Mouse (Mus musculus) MEL (cell line): Measurements from ENCODE around the gene Sgms1. TPM values are rescaled to one million over a fixed set of nuclear protein-coding genes. Genes with fewer than 3 reads are reported as not detected.

Experiments
- DNase-seq: peaks from one replicate; pipeline ENCODE4 v3.0.0; 2011; ENCODE audit warnings: low read depth, low spot score
- H3K27ac ChIP-seq: 2 replicates; pipeline ENCODE4 v1.5.1; 2012; ENCODE audit warnings: low read depth, mild to moderate bottlenecking, control low read depth, low read length, moderate library complexity; ENCODE audit not compliant: control insufficient read depth
- H3K27me3 ChIP-seq, 2 experiments: fragments of 150-350 bp in 1 of 2; sonication (generic) in 1 of 2; 2 replicates each; pipeline ENCODE4 v1.6.1; 2012; ENCODE audit warnings: low read length in 2 of 2, mild to moderate bottlenecking in 2 of 2, improper control_type of control experiment in 1 of 2, moderate library complexity in 1 of 2; ENCODE audit not compliant: insufficient read depth in 2 of 2, control insufficient read depth in 1 of 2
- H3K36me3 ChIP-seq, 2 experiments: 2 replicates each; pipeline ENCODE4 v1.6.1; 2012 to 2014; ENCODE audit warnings: low read length in 2 of 2, improper control_type of control experiment in 1 of 2, inconsistent platforms in 1 of 2, mild to moderate bottlenecking in 1 of 2; ENCODE audit not compliant: insufficient read depth in 2 of 2, control insufficient read depth in 1 of 2
- H3K4me1 ChIP-seq, 2 experiments: fragments of 150-350 bp in 1 of 2; sonication (generic) in 1 of 2; 2 replicates each; pipeline ENCODE4 v1.6.1; 2012; ENCODE audit warnings: low read length in 2 of 2, improper control_type of control experiment in 1 of 2, mild to moderate bottlenecking in 1 of 2; ENCODE audit not compliant: insufficient read depth in 2 of 2, control insufficient read depth in 1 of 2
- H3K4me3 ChIP-seq, 2 experiments: fragments of 150-350 bp in 1 of 2; sonication (generic) in 1 of 2; 2 replicates each; pipeline ENCODE4 v1.5.1; 2012; ENCODE audit warnings: low read depth in 2 of 2, low read length in 2 of 2, mild to moderate bottlenecking in 2 of 2, moderate library complexity in 2 of 2, control low read depth in 1 of 2, improper control_type of control experiment in 1 of 2; ENCODE audit not compliant: control insufficient read depth in 1 of 2, insufficient read depth in 1 of 2
- H3K79me2 ChIP-seq: 2 replicates; pipeline ENCODE4 v1.6.1; 2012; ENCODE audit warnings: mild to moderate bottlenecking, low read length, moderate library complexity; ENCODE audit not compliant: control insufficient read depth, poor library complexity, insufficient read depth
- H3K9ac ChIP-seq: 2 replicates; pipeline ENCODE4 v1.6.1; 2012; ENCODE audit warnings: low read depth, mild to moderate bottlenecking, control low read depth, low read length, moderate library complexity; ENCODE audit not compliant: control insufficient read depth, poor library complexity, severe bottlenecking
- H3K9me3 ChIP-seq: fragments of 150-350 bp; sonication (generic); replicated peaks from 2 replicates; pipeline ENCODE4 v1.6.1; 2012; ENCODE audit warnings: mild to moderate bottlenecking, low read length, improper control_type of control experiment, moderate library complexity; ENCODE audit not compliant: insufficient read depth
- CHD1 ChIP-seq: IDR thresholded peaks from 2 replicates; pipeline ENCODE4 v1.6.1; 2012; ENCODE audit warnings: low read depth, mild to moderate bottlenecking, inconsistent platforms, low read length, improper control_type of control experiment
- E2F4 ChIP-seq: IDR thresholded peaks from 2 replicates; pipeline ENCODE4 v1.6.1; 2011; ENCODE audit warnings: low read depth, low read length, improper control_type of control experiment, borderline replicate concordance
- ELF1 ChIP-seq: IDR thresholded peaks from 2 replicates; pipeline ENCODE4 v1.6.1; 2014; ENCODE audit warnings: low read depth, mild to moderate bottlenecking, inconsistent platforms, low read length, improper control_type of control experiment, moderate library complexity
- ETS1 ChIP-seq: IDR thresholded peaks from 2 replicates; pipeline ENCODE4 v1.6.1; 2012; ENCODE audit warnings: low read depth, mild to moderate bottlenecking, inconsistent platforms, low read length, improper control_type of control experiment, moderate library complexity
- GABPA ChIP-seq: IDR thresholded peaks from 2 replicates; pipeline ENCODE4 v1.6.1; 2012; ENCODE audit warnings: low read depth, mild to moderate bottlenecking, inconsistent platforms, low read length, improper control_type of control experiment, moderate library complexity
- JUND ChIP-seq: IDR thresholded peaks from 2 replicates; pipeline ENCODE4 v1.6.1; 2011; ENCODE audit warnings: low read depth, mild to moderate bottlenecking, improper control_type of control experiment, low read length
- MAFK ChIP-seq: IDR thresholded peaks from 2 replicates; pipeline ENCODE4 v1.6.1; 2011; ENCODE audit warnings: low read depth, mild to moderate bottlenecking, low read length, improper control_type of control experiment, borderline replicate concordance
- MYB ChIP-seq: IDR thresholded peaks from 2 replicates; pipeline ENCODE4 v1.6.1; 2011; ENCODE audit warnings: mild to moderate bottlenecking, low read depth, low read length, improper control_type of control experiment
- NELFE ChIP-seq: IDR thresholded peaks from 2 replicates; pipeline ENCODE4 v1.6.1; 2011; ENCODE audit warnings: low read depth, low read length, improper control_type of control experiment
- NRF1 ChIP-seq: IDR thresholded peaks from 2 replicates; pipeline ENCODE4 v1.6.1; 2014; ENCODE audit warnings: low read depth, mild to moderate bottlenecking, inconsistent platforms, low read length, improper control_type of control experiment, moderate library complexity; ENCODE audit not compliant: poor library complexity, insufficient read depth, severe bottlenecking
- POLR2AphosphoS2 ChIP-seq: IDR thresholded peaks from 2 replicates; pipeline ENCODE4 v1.6.1; 2011; ENCODE audit warnings: low read length, improper control_type of control experiment
- POLR2AphosphoS5 ChIP-seq: IDR thresholded peaks from 2 replicates; pipeline ENCODE4 v1.6.1; 2012; ENCODE audit warnings: low read depth, borderline replicate concordance, mild to moderate bottlenecking, inconsistent platforms, low read length, moderate library complexity, mixed read lengths
- RCOR1 ChIP-seq: IDR thresholded peaks from 2 replicates; pipeline ENCODE4 v1.6.1; 2012; ENCODE audit warnings: low read depth, mild to moderate bottlenecking, inconsistent platforms, low read length, improper control_type of control experiment
- TAL1 ChIP-seq: IDR thresholded peaks from 2 replicates; pipeline ENCODE4 v1.6.1; 2012; ENCODE audit warnings: mild to moderate bottlenecking, inconsistent platforms, low read length, moderate library complexity, mixed read lengths
- UBTF ChIP-seq: IDR thresholded peaks from 2 replicates; pipeline ENCODE4 v1.6.1; 2012; ENCODE audit warnings: low read depth, mild to moderate bottlenecking, inconsistent platforms, low read length, improper control_type of control experiment, moderate library complexity, borderline replicate concordance; ENCODE audit not compliant: insufficient read depth
- ZKSCAN1 ChIP-seq: IDR thresholded peaks from 2 replicates; pipeline ENCODE4 v1.6.1; 2012; ENCODE audit warnings: low read depth, mild to moderate bottlenecking, inconsistent platforms, low read length, improper control_type of control experiment, moderate library complexity
- polyA plus RNA-seq, 2 experiments: library from polyadenylated mRNA; stranded (reverse) in 1 of 2; unstranded in 1 of 2; fragments of >175 nt in 1 of 2; fragments of >200 nt in 1 of 2; gene quantifications; 2 replicates each; pipeline versions ENCODE4 v1.2.1 to v1.2.4; 2012; ENCODE audit warnings: low replicate concordance in 2 of 2, low read depth in 1 of 2; ENCODE audit not compliant: insufficient read length in 2 of 2, insufficient read depth in 1 of 2, missing spikeins in 1 of 2
- total RNA-seq: library from RNA; depleted of rRNA; stranded (reverse); fragments of 300-350 nt; gene quantifications from 2 replicates; pipeline ENCODE4 v1.2.3, GENCODE M21; 2012

Gene Sgms1
- total and polyA plus RNA-seq, 3 experiments: 16.3 to 18.5 TPM; not detected in 1

DNA sequence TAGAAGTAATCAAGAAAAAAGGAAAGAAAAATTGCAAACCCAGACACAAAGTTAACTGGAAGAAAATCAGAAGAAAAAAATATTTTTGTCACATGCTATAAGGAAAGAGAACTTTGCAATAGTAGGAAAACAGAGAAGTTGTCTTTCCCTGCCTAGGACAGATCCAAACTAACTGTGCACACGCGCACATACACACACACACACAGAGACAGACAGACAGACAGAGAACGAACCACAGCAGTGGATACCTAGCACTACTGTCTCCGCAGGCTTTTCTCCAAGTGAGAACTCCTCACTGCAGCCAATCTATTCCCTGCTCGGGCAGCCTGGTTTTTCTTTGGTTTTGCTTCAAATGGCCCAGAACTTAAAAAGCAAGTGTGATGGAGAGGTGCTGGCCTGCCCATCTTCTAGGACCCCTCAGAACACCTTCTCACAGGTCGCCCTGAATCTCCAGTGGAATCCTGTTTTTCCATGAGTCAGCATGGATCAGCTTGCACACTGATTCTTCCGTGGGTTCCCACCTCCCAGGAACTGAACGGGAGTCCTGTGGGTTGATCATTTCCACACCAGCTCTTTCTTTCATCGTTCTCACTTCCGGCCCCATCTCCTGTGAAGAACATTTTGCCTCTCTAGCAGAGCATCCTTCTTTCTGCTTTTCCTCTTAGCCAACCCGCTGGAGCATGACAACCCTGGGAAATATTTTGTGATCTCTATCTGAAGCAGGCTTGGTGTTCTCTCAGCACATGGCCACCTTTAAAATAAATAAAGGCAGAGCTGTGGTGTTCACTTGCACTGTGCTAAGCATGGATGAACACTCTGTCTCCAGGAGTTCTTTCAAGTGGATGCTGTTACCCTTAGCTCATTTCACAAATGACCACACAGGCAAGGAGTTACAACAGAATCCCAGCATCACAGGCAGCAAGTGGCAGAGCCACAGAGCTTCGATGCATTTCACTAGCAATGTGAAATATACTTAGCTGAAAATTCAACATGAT is 96.4 kb downstream of the Sgms1 start:
- DNase-seq: no peak

DNA sequence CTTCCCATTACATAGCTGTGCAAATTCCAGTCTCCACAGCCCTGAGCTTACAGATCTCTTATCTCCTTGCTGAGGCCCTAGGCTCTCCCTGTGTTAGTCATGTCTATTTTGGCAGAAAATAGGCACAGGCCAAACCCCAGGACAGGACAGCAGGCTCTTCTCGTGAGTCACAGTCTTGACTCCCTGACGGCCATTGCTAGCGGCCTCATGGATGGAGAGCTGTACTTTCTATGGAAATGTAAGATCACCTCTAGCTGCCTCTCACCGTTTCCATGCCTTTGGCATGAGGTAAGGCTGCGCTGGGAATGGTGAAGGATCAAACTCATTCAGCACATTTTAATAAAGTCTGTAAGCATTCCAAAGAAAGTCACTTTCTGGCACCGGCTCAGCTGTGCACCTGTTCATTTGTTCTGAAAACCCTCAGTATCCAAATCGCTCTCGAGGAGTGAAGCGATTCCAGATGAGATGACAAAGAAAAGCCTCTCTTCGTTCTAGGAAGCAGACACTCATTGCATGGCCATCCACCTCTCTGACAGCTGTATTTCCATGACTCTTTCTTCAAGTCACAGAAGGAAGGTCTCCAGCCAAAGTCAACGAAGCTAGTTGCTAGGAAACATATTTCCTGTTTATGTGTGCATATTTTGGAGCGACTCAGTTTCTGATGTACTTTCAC is 97.3 kb downstream of the Sgms1 start:
- no peak overlapping the region for H3K4me3 ChIP-seq

More for the DNA sequence above, 96.4 kb downstream of the Sgms1 start:
- H3K36me3 ChIP-seq: no peaks in the 10 kb centered on the region; a peak in 1 of 4 replicates
- H3K27ac ChIP-seq: no peak overlapping the region
- peaks cover 0 to 5% of the 10 kb centered on the region in 2 experiments; a peak in 2 of 4 replicates for H3K4me1 ChIP-seq
- no peaks in the 10 kb centered on the region for H3K9me3 ChIP-seq
- no peak for TF ChIP-seq GABPA
- TF ChIP-seq NRF1: no peak
- no peak for TF ChIP-seq UBTF
- no peak for TF ChIP-seq E2F4
- TF ChIP-seq POLR2AphosphoS2: no peak
- TF ChIP-seq MYB: no peak
- TF ChIP-seq NELFE: no peak
- TF ChIP-seq POLR2AphosphoS5: no peak
- TF ChIP-seq ETS1: no peak
- no peaks in the 10 kb centered on the region for H3K27me3 ChIP-seq
- no peaks in the 10 kb centered on the region for H3K79me2 ChIP-seq
- no peak overlapping the region for H3K4me3 ChIP-seq
- no peak overlapping the region for H3K9ac ChIP-seq

More for the DNA sequence above, 97.3 kb downstream of the Sgms1 start:
- no peaks in the 10 kb centered on the region for H3K79me2 ChIP-seq
- no peaks in the 10 kb centered on the region for H3K9me3 ChIP-seq
- no peaks in the 10 kb centered on the region for H3K27me3 ChIP-seq
- H3K36me3 ChIP-seq: no peaks in the 10 kb centered on the region; a peak in 1 of 4 replicates
- TF ChIP-seq ELF1 (no peak), MAFK (no peak), RCOR1 (no peak), ZKSCAN1 (no peak), JUND (no peak), CHD1 (no peak), TAL1 (no peak)
- no peak overlapping the region for H3K9ac ChIP-seq
- H3K27ac ChIP-seq: no peak overlapping the region
- peak; percentile 24 for DNase-seq
- peaks cover 0 to 5% of the 10 kb centered on the region in 2 experiments; a peak in 2 of 4 replicates for H3K4me1 ChIP-seq
